Mouse (Mus musculus): ENCODE measurements around the gene Nfe2.

DNA sequence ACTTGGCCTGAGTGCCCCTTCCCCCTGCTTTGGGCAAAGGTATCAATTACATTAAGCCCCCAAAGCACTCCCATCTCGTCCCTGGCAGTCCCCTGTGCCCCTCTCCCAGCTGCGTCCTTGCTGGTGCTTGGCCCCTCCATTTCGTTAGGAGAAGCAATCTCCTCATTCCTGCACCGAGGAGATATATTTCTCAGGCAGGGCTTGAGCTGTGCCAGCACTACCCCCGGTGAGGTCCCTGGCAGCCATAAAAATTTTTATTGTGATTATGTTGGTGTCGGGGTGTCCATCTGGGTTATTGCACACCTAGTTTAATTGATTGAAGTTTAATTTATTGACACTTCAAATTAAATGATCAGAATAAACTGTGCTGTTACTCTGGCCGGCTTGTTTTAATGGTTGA, 19.7 kb upstream of the Nfe2 start:
- no peak for TF ChIP-seq POLR2A (IDR thresholded peaks at IDR 0.05; ENCODE audit: low read depth, low read length)
- TF ChIP-seq CTCF (conservative IDR thresholded peaks at IDR 0.05; ENCODE audit: insufficient read depth, insufficient read length, low read depth, low read length) = no peak
